Mouse (Mus musculus) monocyte, adult 5-6 weeks (primary cell): Measurements from ENCODE around the gene Ikbip. TPM values are rescaled to one million over a fixed set of nuclear protein-coding genes. Genes with fewer than 3 reads are reported as not detected.

Experiments
- ATAC-seq: fragments of 153-309, 156-312 bp; replicated peaks from 2 replicates; pipeline ENCODE4 v1.8.0; 2017; ENCODE audit warnings: mild to moderate bottlenecking; ENCODE audit not compliant: low TSS enrichment, insufficient number of reproducible peaks, severe bottlenecking, poor library complexity, low FRiP score
- total RNA-seq: library from RNA; stranded (forward); fragments of 200-1000, 200-491, 200-594 nt; gene quantifications from 3 replicates; pipeline ENCODE4 v1.2.3, GENCODE M21; 2017

The Ikbip gene
- total RNA-seq, 1 experiment from 2014 or later: 11.6 TPM

DNA sequence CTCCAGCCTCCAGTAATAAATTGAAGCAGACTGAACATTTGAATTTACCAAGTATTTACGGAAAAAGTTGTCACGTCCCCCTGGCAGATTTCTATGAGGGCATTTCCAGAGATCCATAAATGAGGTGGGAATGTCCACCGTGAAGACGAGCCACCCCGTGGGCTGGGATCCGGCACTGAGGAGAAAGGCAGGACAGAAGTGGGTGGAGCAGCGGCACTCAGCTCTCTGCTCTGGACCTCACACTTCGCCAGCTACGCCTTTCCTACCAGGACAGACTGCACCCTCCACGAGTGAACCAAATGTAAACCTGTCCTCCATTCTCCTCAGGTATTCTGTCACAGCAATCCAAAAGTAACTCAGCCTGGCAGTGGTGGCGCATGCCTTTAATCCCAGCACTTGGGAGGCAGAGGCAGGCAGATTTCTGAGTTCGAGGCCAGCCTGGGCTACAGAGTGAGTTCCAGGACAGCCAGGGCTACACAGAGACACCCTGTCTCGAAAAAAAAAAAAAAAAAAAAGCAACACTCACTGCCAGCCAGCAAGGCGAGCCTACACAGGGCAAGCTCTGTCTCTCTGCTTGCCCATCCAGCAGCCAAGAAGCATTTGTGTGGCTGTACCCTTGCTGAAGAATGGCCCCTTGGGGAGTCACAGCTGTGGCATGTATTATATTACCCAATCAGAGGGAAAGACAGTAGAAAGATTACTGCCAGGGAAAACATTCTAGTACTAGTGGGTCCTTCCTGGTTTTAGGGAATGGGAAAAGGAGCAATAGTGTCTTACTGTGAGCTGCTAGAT, 20.3 kb downstream of the Ikbip start:
- ATAC-seq: no peak

DNA sequence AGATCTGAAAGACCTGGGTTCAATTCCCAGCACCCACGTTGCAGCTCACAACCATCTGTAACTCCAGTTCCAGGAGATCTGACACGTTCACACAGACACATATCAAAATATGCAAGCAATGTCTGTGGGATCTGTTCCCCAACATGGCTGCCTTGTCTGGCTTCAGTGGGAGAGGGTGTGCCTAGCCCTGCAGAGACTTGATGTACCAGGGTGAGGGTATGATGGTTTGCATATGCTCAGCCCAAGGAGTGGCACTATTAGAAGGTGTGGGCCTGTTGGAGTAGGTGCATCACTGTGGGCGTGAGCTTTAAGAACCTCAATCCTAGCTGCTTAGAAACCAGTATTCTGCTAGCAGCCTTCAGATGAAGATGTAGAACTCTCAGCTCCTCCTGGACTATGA, 23.2 kb downstream of the Ikbip start:
- ATAC-seq: no peak

DNA sequence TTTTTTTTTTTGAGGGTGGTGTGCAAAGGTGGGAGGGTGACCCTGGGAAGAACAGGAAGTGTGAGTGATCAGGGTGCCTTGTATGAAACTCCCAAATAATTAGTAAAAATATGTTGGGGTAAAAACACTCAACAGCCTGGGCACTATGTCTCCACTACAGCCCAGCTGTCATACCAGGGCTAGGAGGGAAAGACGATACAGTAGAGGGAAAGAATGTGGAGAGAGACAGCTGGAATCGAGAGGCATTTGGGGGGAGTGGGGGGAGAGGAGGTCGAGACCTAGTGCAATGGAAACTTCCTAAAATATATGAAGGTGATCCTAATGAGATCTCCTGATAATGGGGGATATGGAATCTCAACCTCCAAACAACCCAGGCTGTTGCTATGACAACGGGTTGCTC, 27.1 kb downstream of the Ikbip start:
- ATAC-seq: no peak

DNA sequence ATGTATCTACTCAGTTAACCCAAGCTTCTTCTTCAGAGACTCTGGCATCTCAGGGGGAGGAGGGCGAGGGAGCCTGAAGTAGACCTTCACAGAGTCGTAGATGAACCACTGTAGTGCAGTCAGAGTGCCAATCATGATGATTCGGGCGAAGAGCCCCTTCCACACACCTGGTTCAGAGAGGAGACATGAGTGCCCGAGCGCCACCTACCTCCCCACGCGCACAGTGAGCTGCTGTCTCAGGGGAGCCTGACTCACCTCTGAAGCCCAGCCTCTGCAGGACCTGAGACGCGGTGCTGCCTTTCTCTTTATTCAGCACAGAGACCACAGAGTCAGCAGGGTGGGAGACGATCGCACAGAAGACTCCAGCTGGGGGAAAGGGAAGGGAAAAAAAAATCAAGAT, 34.2 kb downstream of the Ikbip start:
- ATAC-seq: 0 out of 2 replicates have a peak, but pooled peaks have one; percentile 34

DNA sequence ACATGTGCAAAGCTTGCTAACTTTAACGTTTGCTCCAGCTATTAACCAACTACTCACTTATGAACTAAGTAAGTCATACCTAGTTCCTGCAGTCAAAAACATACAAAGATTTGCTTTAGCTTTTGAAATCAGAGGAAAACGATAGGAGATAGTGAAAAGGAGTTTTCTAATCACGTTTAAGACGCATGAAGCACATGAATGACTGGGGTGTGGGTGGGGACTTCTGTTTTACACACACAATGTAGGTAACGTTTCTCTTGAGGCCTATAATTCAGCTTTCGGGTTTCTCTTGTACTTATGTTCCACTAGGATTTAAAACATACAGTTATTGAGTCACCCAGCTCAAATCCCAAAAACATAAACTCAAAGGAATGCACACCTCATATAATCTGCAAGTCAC, 39.9 kb downstream of the Ikbip start:
- ATAC-seq: no peak

DNA sequence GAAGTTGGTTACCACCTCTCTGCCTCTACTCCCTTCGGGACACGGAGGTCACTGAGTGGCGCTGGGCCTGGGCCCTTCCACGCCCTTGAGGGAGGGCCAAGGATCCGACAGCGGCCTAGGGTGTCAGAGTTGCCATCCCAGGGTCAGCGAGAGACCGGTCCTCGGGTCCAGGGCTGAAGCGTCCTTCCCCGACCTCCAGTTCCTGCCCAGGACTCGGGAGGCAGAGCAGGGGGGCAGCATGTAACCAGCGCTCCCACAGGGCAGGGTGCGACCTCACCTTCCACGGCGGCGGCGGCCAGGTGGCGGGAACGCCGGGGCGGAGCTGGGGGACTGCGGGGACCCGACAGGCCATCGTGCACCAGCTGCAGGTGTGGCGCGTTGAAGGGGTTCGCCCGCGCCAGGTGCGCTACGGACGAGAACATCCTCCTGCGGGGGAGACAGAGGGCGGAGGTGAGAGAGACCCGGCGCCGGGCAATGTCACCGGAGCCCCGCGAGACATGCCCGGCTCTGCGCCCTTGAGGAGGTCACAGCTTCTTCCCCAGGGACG, 40.6 kb downstream of the Ikbip start:
- peak; percentile 32 for ATAC-seq

DNA sequence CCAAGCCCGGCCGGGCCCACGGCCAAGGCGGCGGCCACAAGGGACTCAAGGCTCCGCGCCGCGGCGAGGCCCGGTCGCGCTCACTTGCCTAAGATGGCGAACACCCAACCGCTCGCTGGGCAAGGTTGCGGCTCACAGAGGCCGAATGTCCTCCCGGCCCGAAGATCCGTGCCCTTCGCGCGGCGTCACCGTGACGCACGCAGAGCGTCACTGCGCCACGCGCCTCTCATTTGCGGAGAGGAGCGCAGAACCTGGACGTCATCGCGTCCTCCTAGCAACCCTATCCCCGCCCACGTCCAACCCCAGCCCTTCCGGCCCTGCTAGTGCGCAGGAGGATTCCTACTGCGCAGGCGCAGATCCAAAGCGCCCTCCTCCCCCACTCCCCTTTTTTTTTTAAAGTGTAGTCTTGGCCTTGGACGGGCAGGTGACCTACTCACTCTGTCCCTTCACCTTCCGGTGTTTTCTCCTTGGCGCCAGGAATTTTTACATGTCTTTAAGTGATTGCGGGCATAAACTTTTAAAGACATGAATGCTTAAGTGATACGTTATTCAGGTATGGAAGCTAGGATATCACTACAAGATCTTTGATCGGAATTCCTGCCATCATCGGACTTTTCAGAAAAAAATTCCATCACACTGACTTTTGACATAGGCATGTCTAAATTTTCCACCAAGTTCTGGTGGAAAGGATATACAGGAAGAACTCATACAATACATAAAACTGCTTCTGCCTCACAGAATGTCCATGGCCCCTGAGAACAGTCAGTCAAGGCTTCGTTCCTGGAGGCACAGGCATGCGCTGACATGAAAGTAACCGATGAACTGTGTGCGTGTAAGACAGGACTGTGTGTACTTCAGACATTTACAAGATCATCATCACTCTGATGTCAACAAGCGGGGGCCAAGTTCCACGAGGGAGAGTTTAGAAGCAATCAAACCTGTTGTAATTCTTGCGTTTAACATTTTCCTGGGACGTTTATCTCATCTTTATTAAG, 41.4 kb downstream of the Ikbip start, which contains the start of gene Slc25a3:
Gene Slc25a3 (minus strand): TSS at position 232 of the 995 bp plus-strand sequence.
- ATAC-seq: peak; percentile 98

DNA sequence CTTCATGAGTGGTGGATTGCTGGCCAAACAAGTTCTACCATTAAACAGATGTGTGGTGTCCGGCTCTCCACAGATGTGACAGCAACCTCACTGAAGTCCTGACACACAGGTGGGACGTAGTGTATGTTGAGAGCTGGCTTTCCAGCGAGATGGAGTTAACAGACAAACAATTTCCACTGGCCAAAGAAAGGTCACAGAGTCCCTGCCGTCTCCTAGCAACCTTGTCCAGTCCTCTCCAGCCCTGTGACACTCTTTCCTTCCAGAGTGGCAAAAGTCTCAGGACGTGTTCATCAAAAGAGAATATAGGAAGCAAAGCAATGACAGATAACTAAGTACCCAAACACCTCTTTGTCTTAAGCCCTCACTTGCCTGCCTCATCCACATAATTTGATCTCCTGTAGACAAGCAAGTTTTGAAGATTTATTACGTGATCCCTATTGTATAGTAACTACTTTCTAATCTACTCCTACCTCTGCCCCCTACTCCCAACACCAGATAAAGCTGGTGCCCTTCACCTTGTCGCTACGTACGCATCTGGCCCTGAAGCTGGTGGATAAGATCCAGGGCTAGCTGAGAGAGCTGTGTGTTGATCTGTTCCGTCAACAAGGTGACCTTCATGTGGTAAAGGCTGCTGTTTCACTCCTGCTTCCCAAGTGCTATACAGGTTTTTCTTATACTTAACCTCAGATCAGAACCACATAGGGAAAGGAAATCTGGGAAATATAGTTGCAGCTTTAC, 44.0 kb downstream of the Ikbip start:
- ATAC-seq: no peak

DNA sequence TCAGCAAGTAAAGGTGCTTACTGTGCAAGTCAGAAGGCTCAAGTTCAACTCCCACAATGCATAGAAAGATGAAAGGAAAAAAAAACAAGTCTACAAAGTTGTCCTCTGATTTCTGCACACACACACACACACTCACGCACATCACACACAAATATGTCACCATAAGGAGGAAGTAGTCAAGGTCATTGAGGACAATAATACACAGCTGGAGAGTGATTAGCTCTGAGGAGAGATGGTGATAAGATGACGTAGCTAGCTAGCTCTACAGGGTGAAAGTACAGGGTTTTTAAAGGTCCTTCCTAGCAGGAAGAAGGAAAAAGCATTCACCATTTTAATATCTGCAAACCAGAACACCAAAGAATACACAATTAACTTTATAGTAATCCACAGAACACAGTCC, 44.7 kb downstream of the Ikbip start:
- no peak for ATAC-seq

DNA sequence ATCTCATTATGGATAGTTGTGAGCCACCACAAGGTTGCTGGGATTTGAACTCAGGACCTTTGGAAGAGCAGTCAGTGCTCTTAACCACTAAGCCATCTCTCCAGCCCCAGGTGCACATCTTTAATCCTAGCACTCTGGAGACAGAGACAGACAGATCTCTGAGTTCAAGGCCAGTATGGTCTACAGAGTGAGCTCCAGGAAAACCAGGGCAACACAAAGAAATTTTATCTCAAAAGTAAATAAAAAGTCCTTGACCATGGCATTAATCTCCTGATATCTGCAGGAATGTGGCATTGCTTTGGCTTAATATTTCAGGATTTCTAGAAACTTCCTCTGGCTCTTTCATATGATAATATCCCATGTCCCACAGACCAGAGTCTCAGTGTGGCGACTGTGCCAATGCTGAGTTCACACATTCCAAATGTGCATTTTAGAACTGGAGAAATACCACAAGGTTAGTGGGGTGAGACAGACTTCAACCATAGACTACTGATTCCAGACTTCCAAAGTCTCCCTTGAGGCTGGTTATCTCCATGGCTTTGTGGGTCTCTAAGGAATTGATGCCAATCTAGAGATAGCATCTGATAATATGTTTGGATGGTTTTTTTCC, 45.9 kb downstream of the Ikbip start:
- no peak for ATAC-seq

DNA sequence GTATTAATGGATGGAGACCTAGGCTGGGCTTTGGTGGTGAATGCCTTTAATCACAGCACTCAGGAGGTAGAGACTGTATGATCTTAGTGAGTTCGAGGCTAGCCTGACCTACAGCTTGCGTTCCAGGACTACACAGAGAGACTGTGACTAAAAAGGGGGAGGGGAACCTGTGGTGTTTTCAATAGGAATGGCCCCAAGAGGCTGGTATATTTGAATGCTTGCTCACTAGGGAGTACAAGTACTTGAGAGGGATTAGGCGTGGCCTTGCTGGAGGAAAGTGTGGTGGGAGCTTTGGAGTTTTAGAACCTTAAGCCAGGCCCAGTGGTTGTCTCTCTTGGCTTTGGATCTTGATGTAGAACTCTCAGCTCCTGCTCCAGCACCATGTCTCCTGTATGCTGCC, 48.1 kb downstream of the Ikbip start:
- no peak for ATAC-seq

DNA sequence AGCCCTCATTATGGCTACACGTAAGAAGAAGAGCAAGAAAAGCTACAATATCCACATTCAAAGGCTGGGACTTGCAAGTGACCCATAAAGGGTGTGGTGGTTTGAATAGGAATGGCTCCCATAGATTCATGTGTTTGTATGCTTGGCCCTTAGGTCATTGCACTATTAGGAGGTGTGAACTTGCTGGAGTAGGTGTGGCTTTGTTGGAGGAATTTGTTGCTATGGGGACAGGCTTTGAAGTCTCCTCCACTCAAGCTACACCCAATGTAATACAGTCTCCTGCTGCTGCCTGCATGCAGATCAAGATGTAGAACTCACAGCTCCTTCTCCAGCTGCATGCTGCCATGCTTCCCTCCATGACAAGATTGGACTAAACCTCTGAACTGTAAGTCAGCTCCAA, 48.8 kb downstream of the Ikbip start:
- no peak for ATAC-seq

DNA sequence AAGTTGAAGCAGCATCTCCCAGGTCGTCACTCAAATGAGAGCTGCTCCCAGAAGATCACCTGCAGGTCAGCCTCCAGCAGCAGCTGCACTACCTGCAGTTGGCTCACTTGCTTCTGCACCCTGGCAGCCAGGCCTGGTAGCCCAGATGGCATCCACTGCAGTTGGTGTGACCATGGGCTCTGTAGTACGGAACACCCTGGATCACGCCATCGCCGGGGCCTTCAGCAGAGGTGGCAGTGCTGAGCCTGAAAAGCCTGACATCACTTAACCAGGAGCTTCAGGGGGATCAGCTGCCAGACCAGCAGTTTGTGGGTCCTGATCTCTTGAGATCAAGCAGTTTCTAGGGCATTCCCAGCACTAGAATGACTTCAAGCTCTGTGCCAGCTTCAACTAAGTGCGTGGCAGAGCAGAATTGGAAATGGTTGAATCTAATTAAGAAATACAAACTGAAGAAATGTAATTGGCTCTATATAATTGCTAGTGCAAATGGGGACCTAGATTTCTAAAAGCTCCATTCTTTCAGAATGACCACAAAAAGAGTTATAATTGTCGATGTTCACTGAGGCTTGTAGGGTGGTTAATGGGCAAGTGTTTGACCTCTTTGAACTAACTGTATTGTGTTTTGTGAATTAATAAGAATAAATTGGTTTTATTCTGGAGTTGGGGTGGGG, 52.7 kb downstream of the Ikbip start:
- ATAC-seq: no peak

DNA sequence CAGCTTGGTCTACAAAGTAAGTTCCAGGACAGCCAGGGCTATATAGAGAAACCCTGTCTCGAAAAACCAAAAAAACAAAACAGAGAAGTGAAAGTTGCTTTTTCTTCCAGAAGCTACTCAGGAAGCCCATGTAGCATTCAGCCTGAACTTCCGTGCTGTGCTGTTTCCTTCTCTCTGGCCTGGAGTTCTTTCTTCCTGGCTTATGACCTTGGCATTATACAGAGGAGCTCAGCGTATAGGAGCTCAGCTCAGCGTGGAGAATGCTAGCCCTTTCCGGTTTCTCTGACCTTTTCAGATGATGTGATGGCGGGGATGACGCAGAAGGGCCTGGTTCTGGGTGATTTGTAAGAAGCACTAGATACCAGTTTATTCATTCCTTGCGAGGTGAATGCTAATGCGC, 54.7 kb downstream of the Ikbip start:
- ATAC-seq: peak; percentile 71

DNA sequence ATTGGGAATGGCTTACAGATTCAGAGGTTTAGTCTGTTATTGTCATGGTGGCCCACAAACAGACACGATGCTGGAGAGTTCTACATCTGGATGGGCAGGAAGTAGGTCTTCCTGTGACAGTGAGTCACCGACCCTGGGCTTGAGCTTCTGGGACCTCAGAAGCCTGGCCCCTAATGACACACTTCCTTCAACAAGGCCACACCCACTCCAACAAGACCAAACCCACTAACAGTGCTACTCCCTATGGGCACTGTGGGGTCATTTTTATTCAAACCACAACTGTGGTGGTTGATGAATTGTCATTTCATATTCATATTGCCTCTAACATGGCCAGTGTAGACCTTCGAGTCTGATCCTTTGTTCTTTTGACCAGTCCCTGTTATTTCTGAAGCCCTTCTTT, 55.6 kb downstream of the Ikbip start:
- peak; percentile 73 for ATAC-seq

DNA sequence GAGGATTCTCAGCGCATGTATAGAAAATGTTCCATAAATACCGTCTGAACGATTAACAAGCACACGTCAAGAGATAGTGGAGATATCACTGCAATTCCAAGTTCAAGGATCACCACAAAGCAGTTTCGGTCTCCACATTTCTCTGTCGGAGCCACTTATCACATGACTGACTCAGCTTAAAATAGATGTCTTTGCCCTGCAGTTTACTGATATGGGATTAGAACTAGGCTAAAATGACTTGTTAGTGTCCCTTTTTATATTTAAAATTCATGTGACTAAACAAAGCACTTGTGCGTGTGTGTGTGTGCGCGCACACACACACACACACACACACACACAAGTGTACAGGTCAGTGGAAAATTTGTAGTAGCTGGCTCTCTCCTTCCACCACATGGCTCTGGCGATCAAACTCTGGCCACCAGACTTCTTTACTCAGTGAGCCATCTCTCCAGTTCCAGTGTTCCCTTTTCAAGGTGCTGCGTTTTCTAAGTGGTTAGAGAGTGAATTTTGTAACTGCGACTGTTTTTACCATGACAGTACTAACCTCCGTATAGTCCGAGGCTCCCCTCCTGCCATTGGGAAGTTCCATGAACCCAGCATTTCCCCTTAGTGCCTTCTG, 56.5 kb downstream of the Ikbip start:
- no peak for ATAC-seq

DNA sequence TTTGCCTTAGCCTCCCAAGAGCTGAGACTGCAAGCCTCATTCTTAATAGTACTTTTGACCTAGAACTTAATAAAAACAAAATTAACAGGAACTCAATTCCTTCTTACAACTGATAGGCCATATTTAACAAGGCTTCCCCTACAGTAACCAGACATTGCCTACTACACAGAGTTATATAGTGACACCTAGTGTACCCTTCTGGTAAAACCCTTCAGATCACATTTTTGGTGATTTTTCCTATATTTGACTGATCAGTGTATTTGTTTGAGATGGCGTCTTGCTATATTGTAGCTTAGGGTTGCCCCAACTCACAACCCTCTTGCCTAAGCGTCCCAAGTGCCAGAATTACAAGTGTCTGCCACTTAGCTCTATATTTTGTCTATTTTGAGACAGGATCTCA, 58.8 kb downstream of the Ikbip start:
- ATAC-seq: peak; percentile 63; the same call in 1 of the 2 replicates
